Mouse (Mus musculus): ENCODE data around the gene Itga3. TPM values are rescaled to one million over a fixed set of nuclear protein-coding genes. Genes with fewer than 3 reads are reported as not detected.
A peak's percentile ranks its signal among the peaks of the same experiment; 100 is the strongest.
"Not testable (repeated sequence)": the region's sequence is repeated elsewhere in the genome, so short reads cannot be mapped to it uniquely, and the experiment has no call there.

Itga3 gene
- total and polyA plus RNA-seq, 3 experiments, result not detected

DNA sequence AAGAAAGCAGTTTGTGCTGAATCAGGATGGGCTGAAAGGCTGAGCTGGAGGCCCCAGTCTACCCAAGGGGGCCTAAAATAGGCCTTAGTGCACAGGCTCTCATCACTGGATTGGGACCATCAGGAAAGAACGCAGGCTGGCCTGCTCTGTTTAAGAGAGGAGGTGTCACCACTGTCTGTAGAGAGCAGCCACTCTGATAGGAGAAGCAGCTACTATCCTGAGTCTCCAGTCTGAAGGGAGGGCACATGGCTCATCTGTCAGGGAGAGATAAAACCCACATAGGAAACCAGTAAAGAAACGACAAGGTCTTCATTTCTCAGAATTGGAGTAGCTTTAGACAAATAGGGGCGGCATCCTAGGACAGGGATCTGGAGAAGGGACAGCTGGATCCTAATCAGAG lies 64.5 kb downstream of the Itga3 start (continued):
- peak; percentile 78 for TF ChIP-seq MAFK (IDR thresholded peaks at IDR 0.05; ENCODE audit: borderline replicate concordance, low read depth, low read length)

DNA sequence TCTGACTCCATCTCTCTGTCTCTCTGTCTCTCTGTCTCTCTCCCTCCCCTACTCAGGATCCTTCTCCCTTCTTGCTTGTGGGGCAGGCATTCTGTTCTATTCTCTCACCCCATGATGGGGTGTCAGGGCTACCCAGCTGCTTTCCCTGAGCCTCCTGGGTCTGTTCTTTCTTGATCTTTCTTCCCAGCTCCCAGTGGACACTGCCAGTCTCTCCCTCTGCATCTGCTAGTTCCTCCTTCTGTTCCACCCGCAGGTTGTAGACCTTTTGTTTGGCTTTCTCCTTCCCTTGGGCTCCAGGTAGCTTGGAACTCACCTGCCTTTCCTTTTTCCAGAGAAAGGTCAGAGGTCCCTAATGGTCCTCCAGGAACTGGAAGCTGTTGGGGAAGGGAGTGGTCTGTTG lies 65.2 kb downstream of the Itga3 start:
- H3K4me1 ChIP-seq (ENCODE audit: control insufficient read depth in 1 of 2, insufficient read depth in 2 of 2, low read length in 2 of 2), result peaks cover 8 to 57% of the 10 kb centered on the region in 2 experiments
- H3K9ac ChIP-seq (ENCODE audit: control insufficient read depth, low read depth, low read length, poor library complexity, severe bottlenecking), result peak overlapping the region; percentile 91
- H3K27me3 ChIP-seq (ENCODE audit: control insufficient read depth in 1 of 2, insufficient read depth in 2 of 2, low read length in 2 of 2), result no peaks in the 10 kb centered on the region
- peak overlapping the region; percentile 70 to 80 for H3K4me3 ChIP-seq (ENCODE audit: control insufficient read depth in 1 of 2, insufficient read depth in 1 of 2, low read depth in 2 of 2, low read length in 2 of 2)
- peaks cover 25% of the 10 kb centered on the region for H3K79me2 ChIP-seq (ENCODE audit: control insufficient read depth, insufficient read depth, low read length, poor library complexity)
- peak; percentile 70 for DNase-seq (ENCODE audit: low read depth, low spot score)
- TF ChIP-seq POLR2A (IDR thresholded peaks at IDR 0.05; ENCODE audit: control insufficient read depth in 1 of 2, insufficient read depth in 1 of 2, low read depth in 1 of 2, low read length in 2 of 2, poor library complexity in 1 of 2) (peak in 1 of 2 experiments; percentile 53; a peak in 1 of 4 replicates), TBP (IDR thresholded peaks at IDR 0.05; ENCODE audit: low read depth, low read length) (no peak)
- peaks cover 0 to 38% of the 10 kb centered on the region in 2 experiments; a peak in 3 of 4 replicates for H3K36me3 ChIP-seq (ENCODE audit: control insufficient read depth in 1 of 2, insufficient read depth in 2 of 2, low read length in 2 of 2)
- peak overlapping the region; percentile 99 for H3K27ac ChIP-seq (ENCODE audit: control insufficient read depth, low read depth, low read length)
- no peaks in the 10 kb centered on the region for H3K9me3 ChIP-seq (replicated peaks; ENCODE audit: insufficient read depth, low read length)

GRCm38 (mm10) chr11:95010841-95011403 lies 65.7 kb downstream of the Itga3 start:
- not testable (repeated sequence) for H3K27me3 ChIP-seq (ENCODE audit: control insufficient read depth in 1 of 2, insufficient read depth in 2 of 2, low read length in 2 of 2); H3K9me3 ChIP-seq (replicated peaks; ENCODE audit: insufficient read depth, low read length)
- peak overlapping the region; percentile 99 for H3K27ac ChIP-seq (ENCODE audit: control insufficient read depth, low read depth, low read length)
- peak; percentile 75 for DNase-seq (ENCODE audit: low read depth, low spot score)
- H3K79me2 ChIP-seq (ENCODE audit: control insufficient read depth, insufficient read depth, low read length, poor library complexity), result peaks cover 25% of the 10 kb centered on the region
- H3K9ac ChIP-seq (ENCODE audit: control insufficient read depth, low read depth, low read length, poor library complexity, severe bottlenecking), result peak overlapping the region; percentile 91
- H3K36me3 ChIP-seq (ENCODE audit: control insufficient read depth in 1 of 2, insufficient read depth in 2 of 2, low read length in 2 of 2), result peaks cover 0 to 43% of the 10 kb centered on the region in 2 experiments; a peak in 3 of 4 replicates
- H3K4me3 ChIP-seq (ENCODE audit: control insufficient read depth in 1 of 2, insufficient read depth in 1 of 2, low read depth in 2 of 2, low read length in 2 of 2), result peak overlapping the region; percentile 70 to 80
- peak; percentile 59; the same call in 1 of the 2 replicates for TF ChIP-seq MAZ (IDR thresholded peaks at IDR 0.05; ENCODE audit: low read depth, low read length)
- peak in 1 of 2 experiments; percentile 17; a peak in 1 of 4 replicates for TF ChIP-seq EP300 (IDR thresholded peaks at IDR 0.05; ENCODE audit: low read depth in 1 of 2, low read length in 2 of 2)
- 0 out of 2 replicates have a peak, but pooled peaks have one; percentile 24 for TF ChIP-seq HCFC1 (IDR thresholded peaks at IDR 0.05; ENCODE audit: low read depth, low read length)
- TF ChIP-seq BHLHE40 (IDR thresholded peaks at IDR 0.05; ENCODE audit: borderline replicate concordance, low read depth, low read length), result 0 out of 2 replicates have a peak, but pooled peaks have one; percentile 20
- 0 out of 2 replicates have a peak, but pooled peaks have one; percentile 30 for TF ChIP-seq MYB (IDR thresholded peaks at IDR 0.05; ENCODE audit: low read depth, low read length)
- peak; percentile 65; the same call in 1 of the 2 replicates for TF ChIP-seq JUND (IDR thresholded peaks at IDR 0.05; ENCODE audit: low read depth, low read length)
- TF ChIP-seq TBP (IDR thresholded peaks at IDR 0.05; ENCODE audit: low read depth, low read length), result peak; percentile 52
- H3K4me1 ChIP-seq (ENCODE audit: control insufficient read depth in 1 of 2, insufficient read depth in 2 of 2, low read length in 2 of 2), result peaks cover 8 to 62% of the 10 kb centered on the region in 2 experiments

DNA sequence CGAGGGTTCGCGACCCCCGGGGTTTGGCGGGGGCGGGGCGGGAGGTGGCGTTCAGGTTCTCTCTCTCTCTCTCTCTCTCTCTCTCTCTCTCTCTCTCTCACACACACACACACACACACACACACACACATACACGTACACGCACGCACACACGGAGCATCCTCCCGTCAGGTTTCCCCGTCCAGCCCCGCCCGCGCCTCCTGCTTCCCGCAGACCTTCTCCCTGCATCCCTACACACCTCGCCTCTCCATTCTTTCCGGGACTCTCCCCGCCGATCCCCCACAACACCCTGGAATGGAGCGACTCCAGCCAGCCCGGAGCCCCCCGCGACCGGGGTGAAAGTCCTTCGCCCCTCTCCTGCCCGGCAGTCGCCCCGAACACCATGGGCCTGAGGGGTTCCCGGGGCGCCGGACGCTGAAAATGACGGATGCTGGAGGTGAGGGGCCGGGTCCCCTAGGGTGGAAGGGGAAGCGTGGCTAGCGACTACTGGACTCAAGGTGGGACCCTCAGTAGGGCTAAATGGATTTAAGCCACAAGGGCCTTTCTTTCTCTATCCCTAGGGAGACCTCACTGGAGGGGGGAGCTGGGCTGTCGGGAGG lies 66.4 kb downstream of the Itga3 start:
- H3K4me3 ChIP-seq (ENCODE audit: control insufficient read depth in 1 of 2, insufficient read depth in 1 of 2, low read depth in 2 of 2, low read length in 2 of 2), result peak overlapping the region; percentile 70 to 80
- no peaks in the 10 kb centered on the region for H3K27me3 ChIP-seq (ENCODE audit: control insufficient read depth in 1 of 2, insufficient read depth in 2 of 2, low read length in 2 of 2)
- peak overlapping the region; percentile 91 for H3K27ac ChIP-seq (ENCODE audit: control insufficient read depth, low read depth, low read length)
- H3K36me3 ChIP-seq (ENCODE audit: control insufficient read depth in 1 of 2, insufficient read depth in 2 of 2, low read length in 2 of 2), result peaks cover 0 to 39% of the 10 kb centered on the region in 2 experiments; a peak in 3 of 4 replicates
- H3K4me1 ChIP-seq (ENCODE audit: control insufficient read depth in 1 of 2, insufficient read depth in 2 of 2, low read length in 2 of 2), result peaks cover 8 to 57% of the 10 kb centered on the region in 2 experiments
- peak; percentile 62 for DNase-seq (ENCODE audit: low read depth, low spot score)
- H3K79me2 ChIP-seq (ENCODE audit: control insufficient read depth, insufficient read depth, low read length, poor library complexity), result peaks cover 25% of the 10 kb centered on the region
- no peaks in the 10 kb centered on the region for H3K9me3 ChIP-seq (replicated peaks; ENCODE audit: insufficient read depth, low read length)
- H3K9ac ChIP-seq (ENCODE audit: control insufficient read depth, low read depth, low read length, poor library complexity, severe bottlenecking), result peak overlapping the region; percentile 91
- TF ChIP-seq MAZ (IDR thresholded peaks at IDR 0.05; ENCODE audit: low read depth, low read length), result peak; percentile 29; the same call in 1 of the 2 replicates
- TF ChIP-seq ZMIZ1 (IDR thresholded peaks at IDR 0.05; ENCODE audit: low read depth, low read length), result no peak
- TF ChIP-seq JUND (IDR thresholded peaks at IDR 0.05; ENCODE audit: low read depth, low read length), result peak; percentile 62; the same call in 1 of the 2 replicates
- peak in 1 of 2 experiments; percentile 22; a peak in 1 of 4 replicates for TF ChIP-seq POLR2A (IDR thresholded peaks at IDR 0.05; ENCODE audit: control insufficient read depth in 1 of 2, insufficient read depth in 1 of 2, low read depth in 1 of 2, low read length in 2 of 2, poor library complexity in 1 of 2)
- TF ChIP-seq ZKSCAN1 (IDR thresholded peaks at IDR 0.05; ENCODE audit: low read depth, low read length), result no peak
- TF ChIP-seq USF1 (IDR thresholded peaks at IDR 0.05; ENCODE audit: low read depth, low read length), result no peak
- peak; percentile 89; the same call in 1 of the 2 replicates for TF ChIP-seq UBTF (IDR thresholded peaks at IDR 0.05; ENCODE audit: borderline replicate concordance, insufficient read depth, low read depth, low read length)
- TF ChIP-seq HCFC1 (IDR thresholded peaks at IDR 0.05; ENCODE audit: low read depth, low read length), result peak; percentile 19; the same call in 1 of the 2 replicates
- TF ChIP-seq POLR2AphosphoS5 (IDR thresholded peaks at IDR 0.05; ENCODE audit: borderline replicate concordance, low read depth, low read length), result peak; percentile 49; the same call in 1 of the 2 replicates
- TF ChIP-seq SIN3A (IDR thresholded peaks at IDR 0.05; ENCODE audit: low read length), result 0 out of 2 replicates have a peak, but pooled peaks have one; percentile 17
- peak in 1 of 2 experiments; percentile 16; a peak in 1 of 4 replicates for TF ChIP-seq EP300 (IDR thresholded peaks at IDR 0.05; ENCODE audit: low read depth in 1 of 2, low read length in 2 of 2)
- TF ChIP-seq NELFE (IDR thresholded peaks at IDR 0.05; ENCODE audit: low read depth, low read length), result peak; percentile 36; the same call in 1 of the 2 replicates

Measured in MEL (cell line).